Mouse (Mus musculus) ES-Bruce4 (cell line): Measurements from ENCODE around the gene Mre11a. TPM values are rescaled to one million over a fixed set of nuclear protein-coding genes. Genes with fewer than 3 reads are reported as not detected.

ENCODE experiments used
- H3K27ac ChIP-seq: 2 replicates; pipeline ENCODE4 v1.5.1; 2012; ENCODE audit warnings: low read length, inconsistent platforms; ENCODE audit not compliant: insufficient read depth
- H3K27me3 ChIP-seq: 2 replicates; pipeline ENCODE4 v1.6.1; 2012; ENCODE audit warnings: mild to moderate bottlenecking, low read length, inconsistent platforms; ENCODE audit not compliant: control insufficient read depth, poor library complexity, insufficient read depth, severe bottlenecking
- H3K36me3 ChIP-seq: 2 replicates; pipeline ENCODE4 v1.6.1; 2012; ENCODE audit warnings: inconsistent platforms, mild to moderate bottlenecking, low read length, moderate library complexity; ENCODE audit not compliant: control insufficient read depth, poor library complexity, insufficient read depth, severe bottlenecking
- H3K4me1 ChIP-seq: one replicate; pipeline ENCODE4 v1.8.1; 2011; ENCODE audit warnings: low read length; ENCODE audit not compliant: control insufficient read depth, insufficient read depth
- H3K4me3 ChIP-seq: 2 replicates; pipeline ENCODE4 v1.5.1; 2011; ENCODE audit warnings: low read depth, mild to moderate bottlenecking, low read length
- H3K9ac ChIP-seq: 2 replicates; pipeline ENCODE4 v1.6.1; 2012; ENCODE audit warnings: low read depth, mild to moderate bottlenecking, inconsistent platforms; ENCODE audit not compliant: poor library complexity, severe bottlenecking
- H3K9me3 ChIP-seq: replicated peaks from 2 replicates; pipeline ENCODE4 v1.6.1; 2012; ENCODE audit warnings: mild to moderate bottlenecking, low read length, inconsistent platforms; ENCODE audit not compliant: control insufficient read depth, poor library complexity, insufficient read depth, severe bottlenecking
- CTCF ChIP-seq: IDR thresholded peaks from one replicate; pipeline ENCODE4 v1.8.1; 2011; ENCODE audit warnings: low read depth, low read length
- EP300 ChIP-seq: IDR thresholded peaks from 2 replicates; pipeline ENCODE4 v1.6.1; 2011; ENCODE audit warnings: low read depth, low read length; ENCODE audit not compliant: insufficient read depth
- POLR2A ChIP-seq: IDR thresholded peaks from one replicate; pipeline ENCODE4 v1.8.1; 2011; ENCODE audit warnings: low read length; ENCODE audit not compliant: insufficient read depth
- polyA plus RNA-seq: library from polyadenylated mRNA; stranded (reverse); fragments of >200 nt; gene quantifications from 2 replicates; pipeline ENCODE4 v1.2.4, GENCODE M21; 2011; ENCODE audit warnings: low read depth; ENCODE audit not compliant: missing spikeins, insufficient read depth, insufficient read length

Mre11a gene
- polyA plus RNA-seq, 1 experiment: 142 TPM

DNA sequence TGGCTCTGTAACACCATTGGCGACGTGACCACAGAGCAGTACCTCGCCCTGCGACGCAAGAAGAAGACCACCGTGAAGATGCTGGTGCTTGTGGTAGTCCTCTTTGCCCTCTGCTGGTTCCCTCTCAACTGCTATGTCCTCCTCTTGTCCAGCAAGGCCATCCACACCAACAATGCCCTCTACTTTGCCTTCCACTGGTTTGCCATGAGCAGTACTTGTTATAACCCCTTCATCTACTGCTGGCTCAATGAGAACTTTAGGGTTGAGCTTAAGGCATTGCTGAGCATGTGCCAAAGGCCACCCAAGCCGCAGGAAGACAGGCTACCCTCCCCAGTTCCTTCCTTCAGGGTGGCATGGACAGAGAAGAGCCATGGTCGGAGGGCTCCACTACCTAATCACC is 83.9 kb downstream of the Mre11a start:
- Histone ChIP-seq H3K9me3 (no peaks in the 10 kb centered on the region), H3K4me3 (no peak overlapping the region), H3K27ac (no peak overlapping the region), H3K27me3 (no peaks in the 10 kb centered on the region), H3K36me3 (no peaks in the 10 kb centered on the region), H3K9ac (no peak overlapping the region), H3K4me1 (no peaks in the 10 kb centered on the region)
- TF ChIP-seq CTCF (no peak), EP300 (no peak), POLR2A (no peak)

DNA sequence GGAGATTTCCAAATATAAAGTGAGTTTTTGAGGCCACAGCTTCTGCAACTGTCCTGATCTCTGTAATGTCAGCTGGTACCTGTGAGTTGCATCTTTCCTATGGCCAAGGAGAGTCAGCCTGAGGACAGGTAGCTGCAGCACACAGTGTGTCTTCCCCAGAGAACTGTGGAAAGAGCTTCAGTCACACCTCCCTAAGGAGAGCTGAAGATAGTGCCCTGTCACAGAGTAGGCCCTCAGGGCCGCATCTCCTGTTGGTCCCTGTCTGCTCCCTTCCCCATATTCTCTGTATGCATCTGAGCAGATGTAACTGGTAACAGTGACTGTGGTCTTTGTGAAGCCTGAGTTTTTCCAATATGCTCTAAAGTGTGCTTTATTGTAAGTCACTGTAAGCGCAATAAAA is 85.9 kb downstream of the Mre11a start:
- Histone ChIP-seq H3K27me3 (no peaks in the 10 kb centered on the region), H3K9ac (no peak overlapping the region), H3K4me1 (no peaks in the 10 kb centered on the region), H3K9me3 (no peaks in the 10 kb centered on the region), H3K27ac (no peak overlapping the region), H3K36me3 (no peaks in the 10 kb centered on the region), H3K4me3 (no peak overlapping the region)
- no peak for TF ChIP-seq EP300
- no peak for TF ChIP-seq POLR2A
- TF ChIP-seq CTCF: no peak

DNA sequence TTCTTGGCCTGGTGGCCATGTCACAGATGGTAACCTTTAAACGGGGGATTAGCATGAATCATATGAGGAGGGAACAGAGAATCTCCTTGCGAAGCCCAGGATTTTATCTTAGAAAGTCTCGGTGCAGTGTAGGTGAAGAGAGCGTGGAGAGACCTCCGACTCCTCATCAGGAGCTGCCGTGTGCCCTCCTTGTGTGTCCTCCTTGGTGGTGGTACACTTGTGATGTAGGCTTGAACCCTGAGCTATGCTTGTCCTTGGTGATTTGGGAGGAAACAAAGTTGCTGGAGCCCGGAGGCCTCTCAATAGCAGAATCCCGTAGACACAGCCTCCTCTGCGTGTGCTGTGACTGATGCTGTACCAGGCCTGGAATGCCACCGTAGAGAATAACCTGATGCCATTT is 86.3 kb downstream of the Mre11a start:
- Histone ChIP-seq H3K36me3 (no peaks in the 10 kb centered on the region), H3K9me3 (no peaks in the 10 kb centered on the region), H3K4me3 (no peak overlapping the region), H3K4me1 (no peaks in the 10 kb centered on the region), H3K27me3 (no peaks in the 10 kb centered on the region), H3K9ac (no peak overlapping the region), H3K27ac (no peak overlapping the region)
- no peak for TF ChIP-seq CTCF
- TF ChIP-seq EP300: no peak

DNA sequence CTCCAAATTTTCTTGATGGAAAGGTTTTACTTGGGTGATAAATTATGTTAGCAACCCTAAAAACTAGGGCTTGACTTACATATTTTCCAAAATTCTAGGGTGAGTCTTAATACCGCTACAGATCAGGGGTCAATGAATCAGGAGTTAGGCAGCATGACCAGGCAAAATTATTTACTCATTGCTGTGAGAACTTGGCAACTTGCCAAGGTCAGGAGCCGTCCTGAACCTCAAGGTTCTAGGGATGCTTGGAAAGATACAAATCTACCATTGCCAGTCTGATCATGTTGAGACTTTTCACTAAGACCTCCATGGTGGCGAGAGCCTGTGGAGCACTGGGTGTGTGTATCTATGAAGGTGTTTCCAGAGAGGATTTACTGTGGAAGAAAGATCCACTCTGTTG is 87.1 kb downstream of the Mre11a start:
- TF ChIP-seq EP300: no peak
- no peak for TF ChIP-seq POLR2A
- TF ChIP-seq CTCF: no peak
- H3K4me3 ChIP-seq: no peak overlapping the region

DNA sequence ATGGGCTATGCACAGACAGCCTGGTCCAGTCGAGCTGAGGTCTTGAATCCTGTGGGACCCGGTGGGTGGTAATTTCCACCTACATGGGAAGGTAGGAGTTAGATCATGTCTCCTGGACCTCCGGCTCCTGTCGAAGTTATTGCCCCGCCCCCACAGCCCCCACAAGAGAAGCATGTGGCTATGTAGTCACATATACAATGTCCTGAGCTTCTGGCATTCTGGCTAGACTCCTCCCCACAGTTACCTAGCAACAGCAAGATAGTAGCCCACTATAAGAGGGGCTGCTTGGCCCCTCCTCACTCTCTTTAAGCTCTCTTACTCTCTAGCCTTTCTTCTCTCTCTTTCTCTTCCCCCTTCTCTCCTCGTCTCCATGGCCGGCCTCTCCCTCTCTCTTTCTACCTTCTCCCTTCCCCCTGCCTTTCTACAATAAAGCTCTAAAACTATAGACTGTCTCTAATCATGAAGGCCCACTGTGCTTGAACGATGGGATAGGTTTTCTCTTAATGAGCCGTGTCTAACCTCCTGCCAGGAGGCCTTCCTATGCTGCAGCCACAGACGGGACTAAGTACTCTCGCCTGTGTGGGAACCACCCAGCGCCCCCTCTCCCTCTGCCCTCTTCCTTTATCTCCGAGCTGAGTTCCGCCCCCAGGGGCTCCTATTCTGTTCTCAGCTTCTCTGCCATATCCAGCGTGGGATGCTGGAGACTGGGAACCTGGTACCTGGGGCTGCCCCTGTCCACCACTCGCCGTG is 87.9 kb downstream of the Mre11a start:
- no peaks in the 10 kb centered on the region for H3K36me3 ChIP-seq
- no peak overlapping the region for H3K9ac ChIP-seq
- no peak overlapping the region for H3K27ac ChIP-seq
- no peak overlapping the region for H3K4me3 ChIP-seq
- H3K27me3 ChIP-seq: no peaks in the 10 kb centered on the region
- H3K9me3 ChIP-seq: no peaks in the 10 kb centered on the region
- no peaks in the 10 kb centered on the region for H3K4me1 ChIP-seq
- TF ChIP-seq POLR2A (no peak), CTCF (no peak), EP300 (no peak)

More for the DNA sequence above, 87.1 kb downstream of the Mre11a start:
- no peak overlapping the region for H3K27ac ChIP-seq
- no peaks in the 10 kb centered on the region for H3K27me3 ChIP-seq
- H3K9ac ChIP-seq: no peak overlapping the region
- no peaks in the 10 kb centered on the region for H3K36me3 ChIP-seq
- no peaks in the 10 kb centered on the region for H3K9me3 ChIP-seq
- no peaks in the 10 kb centered on the region for H3K4me1 ChIP-seq

DNA sequence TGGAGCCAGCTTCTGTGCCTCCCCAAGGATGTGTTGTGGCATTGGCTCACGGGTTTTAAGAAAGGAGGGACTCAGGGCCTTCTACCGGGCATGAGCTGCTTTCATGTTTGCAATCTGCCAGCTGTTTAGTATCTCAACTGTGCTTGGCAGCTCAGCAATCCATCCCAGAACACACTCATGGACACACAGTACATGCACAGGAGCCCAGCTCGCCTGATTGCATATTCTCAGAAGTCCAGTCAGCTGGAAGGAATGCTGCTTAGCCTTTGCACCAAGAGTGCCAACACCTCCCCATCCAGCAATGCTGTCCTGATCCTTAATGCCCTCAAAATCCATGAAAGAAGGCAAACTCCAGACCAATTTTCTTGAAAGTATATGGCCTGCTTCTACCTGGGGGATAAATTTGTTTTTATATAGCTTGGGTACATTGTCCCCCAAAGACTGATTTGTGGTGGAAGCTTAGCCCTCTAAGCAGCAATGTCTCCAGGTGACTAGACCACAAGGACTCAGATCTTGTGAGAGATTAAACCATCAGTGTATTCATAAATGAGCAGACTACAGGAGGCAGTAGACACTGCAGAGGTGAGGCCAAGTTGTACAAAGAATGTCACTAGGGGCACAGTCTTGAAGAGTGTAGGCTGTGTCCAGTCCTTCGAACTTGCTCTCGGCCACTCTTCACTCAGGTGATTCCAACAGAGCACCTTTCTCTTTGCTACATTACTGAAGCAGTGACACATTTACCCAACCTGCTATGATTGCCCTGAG is 91.5 kb downstream of the Mre11a start:
- no peak for TF ChIP-seq CTCF
- no peak for TF ChIP-seq POLR2A
- no peak for TF ChIP-seq EP300
- no peaks in the 10 kb centered on the region for H3K9me3 ChIP-seq

More for the DNA sequence above, 91.5 kb downstream of the Mre11a start:
- Histone ChIP-seq H3K4me1 (no peaks in the 10 kb centered on the region), H3K27ac (no peak overlapping the region), H3K27me3 (no peaks in the 10 kb centered on the region), H3K4me3 (no peak overlapping the region), H3K36me3 (no peaks in the 10 kb centered on the region), H3K9ac (no peak overlapping the region)
